Mouse (Mus musculus) intestine, postnatal 0 days (tissue): ENCODE results near the gene Cnot3. TPM values are rescaled to one million over a fixed set of nuclear protein-coding genes. Genes with fewer than 3 reads are reported as not detected.

Experiments used
- ATAC-seq: fragments of 200-750 bp; cut with Nextera tagmentation; 2 replicates; pipeline ENCODE4 v1.8.0; 2017; ENCODE audit warnings: mild to moderate bottlenecking, moderate TSS enrichment, moderate library complexity
- H3K27ac ChIP-seq: fragments of 300-500 bp; sonication (generic); 2 replicates; pipeline ENCODE4 v1.5.1; 2014; ENCODE audit warnings: mild to moderate bottlenecking, low read depth, low read length, moderate library complexity
- H3K27me3 ChIP-seq: fragments of 300-500 bp; sonication (generic); replicated peaks from 2 replicates; pipeline ENCODE4 v1.6.1; 2014; ENCODE audit warnings: low read length, mixed read lengths; ENCODE audit not compliant: control insufficient read depth, insufficient read depth
- H3K36me3 ChIP-seq: fragments of 300-500 bp; sonication (generic); 2 replicates; pipeline ENCODE4 v1.6.1; 2014; ENCODE audit warnings: mild to moderate bottlenecking, moderate library complexity; ENCODE audit not compliant: control insufficient read depth, insufficient read depth
- H3K4me1 ChIP-seq: fragments of 300-500 bp; sonication (generic); replicated peaks from 2 replicates; pipeline ENCODE4 v1.6.1; 2014; ENCODE audit warnings: antibody characterized with exemption, low read length, mixed read lengths; ENCODE audit not compliant: control insufficient read depth, insufficient read depth
- H3K4me2 ChIP-seq: fragments of 300-500 bp; sonication (generic); replicated peaks from 2 replicates; pipeline ENCODE4 v1.6.1; 2014; ENCODE audit warnings: low read depth, mild to moderate bottlenecking, moderate library complexity
- H3K4me3 ChIP-seq: fragments of 300-500 bp; sonication (generic); 2 replicates; pipeline ENCODE4 v1.5.1; 2014; ENCODE audit warnings: low read depth, low read length
- H3K9ac ChIP-seq: fragments of 300-500 bp; sonication (generic); 2 replicates; pipeline ENCODE4 v1.6.1; 2014; ENCODE audit warnings: mild to moderate bottlenecking, low read depth, low read length
- H3K9me3 ChIP-seq: fragments of 300-500 bp; sonication (generic); 2 replicates; pipeline ENCODE4 v1.6.1; 2016; ENCODE audit warnings: mixed run types; ENCODE audit not compliant: control insufficient read depth
- CTCF ChIP-seq: sonication (generic); IDR thresholded peaks from 2 replicates; pipeline ENCODE4 v1.5.1; 2016; ENCODE audit warnings: low read depth, mild to moderate bottlenecking, control low read depth, antibody characterized with exemption, moderate library complexity
- WGBS: fragments of 180-500 bp; shearing (Covaris S2); extraction: QIAGEN DNeasy Blood & Tissue Kit; methylation state at CpG from one replicate; pipeline ENCODE4 v1.1.7; 2014; 5-methylcytosine and 5-hydroxymethylcytosine counted together
- polyA plus RNA-seq: library from polyadenylated mRNA; unstranded; fragments of >200 nt; fragmentation: Nextera tagmentation; extraction: Ambion mirVana; gene quantifications from 2 replicates; pipeline ENCODE4 v1.2.1, GENCODE M21; 2015

The Cnot3 gene
- polyA plus RNA-seq, 1 experiment from 2014 or later: 19.9 TPM

DNA sequence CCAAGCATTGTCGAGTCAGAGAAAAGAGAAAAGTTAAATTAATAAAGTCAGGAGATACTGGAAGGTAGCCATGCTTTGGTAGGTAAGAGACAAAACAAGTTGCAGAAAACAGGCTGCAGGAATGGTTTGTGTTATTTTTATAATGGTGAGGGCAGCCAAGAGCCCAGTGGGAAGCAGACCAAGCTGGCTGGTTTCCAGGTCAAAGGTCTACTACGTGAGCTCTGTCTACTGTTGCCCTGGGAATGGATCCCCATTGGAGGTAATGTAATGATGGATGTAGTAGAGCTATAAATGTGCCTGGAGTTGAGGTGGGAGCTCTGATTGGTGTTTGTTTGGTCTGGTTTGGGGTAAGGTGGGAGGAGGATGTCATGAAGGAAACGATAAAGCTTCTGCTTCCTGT is 36.0 kb upstream of the Cnot3 start:
- no peaks in the 10 kb centered on the region for H3K9me3 ChIP-seq
- H3K36me3 ChIP-seq: no peaks in the 10 kb centered on the region
- H3K27me3 ChIP-seq: no peaks in the 10 kb centered on the region
- no peaks in the 10 kb centered on the region for H3K4me1 ChIP-seq
- H3K9ac ChIP-seq: no peak overlapping the region
- H3K4me2 ChIP-seq: no peak overlapping the region
- ATAC-seq: no peak
- no peak overlapping the region for H3K27ac ChIP-seq
- H3K4me3 ChIP-seq: no peak overlapping the region
- WGBS: 56% methylated on average over 3 of the region's 3 CpGs
- TF ChIP-seq CTCF: no peak

- no peak for TF ChIP-seq CTCF
- H3K9ac ChIP-seq: no peak overlapping the region
- ATAC-seq: no peak
- no peaks in the 10 kb centered on the region for H3K27me3 ChIP-seq
- no peak overlapping the region for H3K27ac ChIP-seq
- no peaks in the 10 kb centered on the region for H3K4me1 ChIP-seq
- no peak overlapping the region for H3K4me3 ChIP-seq
- H3K36me3 ChIP-seq: no peaks in the 10 kb centered on the region
- 76% methylated on average over 3 of the region's 3 CpGs for WGBS
- H3K4me2 ChIP-seq: no peak overlapping the region
- no peaks in the 10 kb centered on the region for H3K9me3 ChIP-seq
Measured at GRCm38 (mm10) chr7:3610437-3610836, 34.6 kb upstream of the Cnot3 start.

GRCm38 (mm10) chr7:3611006-3611405 is 34.1 kb upstream of the Cnot3 start:
- H3K4me1 ChIP-seq: no peaks in the 10 kb centered on the region
- no peak for TF ChIP-seq CTCF
- WGBS: 69% methylated on average over 13 of the region's 13 CpGs
- no peaks in the 10 kb centered on the region for H3K36me3 ChIP-seq
- no peak overlapping the region for H3K4me3 ChIP-seq
- no peak overlapping the region for H3K9ac ChIP-seq
- no peaks in the 10 kb centered on the region for H3K9me3 ChIP-seq
- no peaks in the 10 kb centered on the region for H3K27me3 ChIP-seq
- ATAC-seq: peak; percentile 25; the same call in 1 of the 2 replicates
- H3K27ac ChIP-seq: no peak overlapping the region
- no peak overlapping the region for H3K4me2 ChIP-seq

GRCm38 (mm10) chr7:3614021-3614420 is 31.0 kb upstream of the Cnot3 start:
- H3K27ac ChIP-seq: no peak overlapping the region
- no peaks in the 10 kb centered on the region for H3K9me3 ChIP-seq
- no peaks in the 10 kb centered on the region for H3K4me1 ChIP-seq
- no peaks in the 10 kb centered on the region for H3K36me3 ChIP-seq
- H3K4me3 ChIP-seq: no peak overlapping the region
- no peaks in the 10 kb centered on the region for H3K27me3 ChIP-seq
- H3K9ac ChIP-seq: no peak overlapping the region
- no peak for TF ChIP-seq CTCF
- WGBS: 78% methylated on average over 3 of the region's 3 CpGs
- H3K4me2 ChIP-seq: no peak overlapping the region
- ATAC-seq: no peak

DNA sequence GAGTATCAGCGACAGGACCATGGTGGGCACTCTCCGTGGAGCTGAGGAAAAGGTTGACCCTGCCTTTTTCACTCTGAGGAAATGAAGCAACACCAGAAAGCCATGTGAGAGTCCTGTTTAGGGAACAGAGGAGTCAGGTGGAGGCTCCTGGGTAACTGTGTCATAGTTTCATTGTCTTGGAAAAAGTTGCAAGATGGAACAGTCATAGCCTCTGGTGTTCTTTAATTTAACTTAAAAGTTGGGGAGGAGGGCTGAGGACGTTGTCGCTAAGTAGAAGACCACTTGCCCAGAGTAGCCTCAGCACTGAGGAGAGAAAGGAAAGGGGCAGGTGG is 29.0 kb upstream of the Cnot3 start, which contains the start of gene Oscar:
Oscar (minus strand) TSS at position 101 of the 332 bp plus-strand sequence.
- Histone ChIP-seq H3K9ac (no peak within 1 kb of the TSS), H3K4me2 (0 out of 2 replicates have a peak within 1 kb of the TSS, but pooled peaks have one; percentile 71), H3K9me3 (no peaks in the 10 kb centered on the region), H3K4me3 (peak within 1 kb of the TSS; percentile 85), H3K27ac (no peak within 1 kb of the TSS), H3K4me1 (no peaks in the 10 kb centered on the region), H3K27me3 (no peaks in the 10 kb centered on the region), H3K36me3 (peaks cover 19% of the 10 kb centered on the region)
- whole genome bisulfite sequencing: 78% methylated on average over 4 of the region's 4 CpGs
- no peak for ATAC-seq
- no peak for TF ChIP-seq CTCF

GRCm38 (mm10) chr7:3616389-3617241 is 28.5 kb upstream of the Cnot3 start:
- H3K36me3 ChIP-seq: peaks cover 20% of the 10 kb centered on the region
- peak; percentile 75 for TF ChIP-seq CTCF
- 0 out of 2 replicates have a peak overlapping the region, but pooled peaks have one; percentile 71 for H3K4me2 ChIP-seq
- no peaks in the 10 kb centered on the region for H3K4me1 ChIP-seq
- no peaks in the 10 kb centered on the region for H3K9me3 ChIP-seq
- H3K4me3 ChIP-seq: peak overlapping the region; percentile 85
- H3K27ac ChIP-seq: no peak overlapping the region
- H3K9ac ChIP-seq: no peak overlapping the region
- WGBS: 39% methylated on average over 6 of the region's 6 CpGs
- no peaks in the 10 kb centered on the region for H3K27me3 ChIP-seq
- no peak; the same call in 1 of the 2 replicates for ATAC-seq
